Mouse (Mus musculus): Measurements from ENCODE around the gene Ggt5.
A peak's percentile ranks its signal among the peaks of the same experiment; 100 is the strongest.

Ggt5 gene

GRCm38 (mm10) chr10:75568851-75569250 is 20.3 kb upstream of the Ggt5 start:
- DNase-seq: no peak

- no peak for DNase-seq
Measured at GRCm38 (mm10) chr10:75570981-75571657, 18.0 kb upstream of the Ggt5 start.

- DNase-seq: no peak
Measured at GRCm38 (mm10) chr10:75571937-75572336, 17.2 kb upstream of the Ggt5 start.

- DNase-seq: no peak
Measured at GRCm38 (mm10) chr10:75573181-75573580, 16.0 kb upstream of the Ggt5 start.

- DNase-seq: no peak
Measured at GRCm38 (mm10) chr10:75573965-75574364, 15.2 kb upstream of the Ggt5 start.

GRCm38 (mm10) chr10:75579129-75579528 is 10.0 kb upstream of the Ggt5 start:
- DNase-seq: no peak

GRCm38 (mm10) chr10:75585876-75586552 is 3.1 kb upstream of the Ggt5 start:
- peak; percentile 86 for DNase-seq

GRCm38 (mm10) chr10:75586553-75586879 is 2.6 kb upstream of the Ggt5 start:
- DNase-seq: no peak

- no peak for DNase-seq
Measured at GRCm38 (mm10) chr10:75587781-75588180, 1.4 kb upstream of the Ggt5 start.

GRCm38 (mm10) chr10:75588336-75588735 is 804 bp upstream of the Ggt5 start:
- no peak for DNase-seq

- no peak for DNase-seq
Measured at GRCm38 (mm10) chr10:75589651-75590050, 511 bp downstream of the Ggt5 start.

GRCm38 (mm10) chr10:75591211-75591894 is 2.2 kb downstream of the Ggt5 start:
- peak; percentile 49 for DNase-seq

GRCm38 (mm10) chr10:75592585-75592984 is 3.4 kb downstream of the Ggt5 start:
- DNase-seq: no peak

- DNase-seq: no peak
Measured at GRCm38 (mm10) chr10:75595981-75596380, 6.8 kb downstream of the Ggt5 start.

GRCm38 (mm10) chr10:75600189-75600730 is 11.1 kb downstream of the Ggt5 start:
- no peak for DNase-seq

GRCm38 (mm10) chr10:75605162-75605846 is 16.2 kb downstream of the Ggt5 start:
- peak; percentile 33 for DNase-seq

GRCm38 (mm10) chr10:75607253-75607652 is 18.1 kb downstream of the Ggt5 start:
- DNase-seq: no peak

- no peak for DNase-seq
Measured at GRCm38 (mm10) chr10:75608975-75609374, 19.8 kb downstream of the Ggt5 start.

- no peak for DNase-seq
Measured at GRCm38 (mm10) chr10:75610486-75610885, 21.3 kb downstream of the Ggt5 start.

- DNase-seq: no peak
Measured at GRCm38 (mm10) chr10:75616044-75616443, 26.9 kb downstream of the Ggt5 start.

GRCm38 (mm10) chr10:75620818-75621217 is 31.7 kb downstream of the Ggt5 start:
- DNase-seq: no peak

- DNase-seq: no peak
Measured at GRCm38 (mm10) chr10:75625920-75626319, 36.8 kb downstream of the Ggt5 start.

- no peak for DNase-seq
Measured at GRCm38 (mm10) chr10:75626991-75627390, 37.9 kb downstream of the Ggt5 start.
